Mouse (Mus musculus) heart, embryonic 11.5 days (tissue): ENCODE results near the gene Rsu1. TPM values are rescaled to one million over a fixed set of nuclear protein-coding genes. Genes with fewer than 3 reads are reported as not detected.

Experiments
- ATAC-seq: fragments of 200-750 bp; cut with Nextera tagmentation; replicated peaks from 2 replicates; pipeline ENCODE4 v1.8.0; 2017; ENCODE audit warnings: moderate library complexity; ENCODE audit not compliant: insufficient number of reproducible peaks, low FRiP score, low TSS enrichment
- H3K27ac ChIP-seq: fragments of 300-500 bp; sonication (generic); 2 replicates; pipeline ENCODE4 v1.5.1; 2014; ENCODE audit warnings: mild to moderate bottlenecking, low read depth, low read length
- H3K27me3 ChIP-seq: fragments of 300-500 bp; sonication (generic); 2 replicates; pipeline ENCODE4 v1.6.1; 2014; ENCODE audit warnings: mild to moderate bottlenecking, low read length, mixed read lengths; ENCODE audit not compliant: control insufficient read depth, insufficient read depth
- H3K36me3 ChIP-seq: fragments of 300-500 bp; sonication (generic); 2 replicates; pipeline ENCODE4 v1.6.1; 2014; ENCODE audit warnings: mild to moderate bottlenecking, low read length, moderate library complexity, mixed read lengths; ENCODE audit not compliant: control insufficient read depth, insufficient read depth
- H3K4me1 ChIP-seq: fragments of 300-500 bp; sonication (generic); 2 replicates; pipeline ENCODE4 v1.6.1; 2014; ENCODE audit warnings: low read length; ENCODE audit not compliant: control insufficient read depth, insufficient read depth
- H3K4me2 ChIP-seq: fragments of 300-500 bp; sonication (generic); 2 replicates; pipeline ENCODE4 v1.6.1; 2014; ENCODE audit warnings: mild to moderate bottlenecking, moderate library complexity
- H3K4me3 ChIP-seq: fragments of 300-500 bp; sonication (generic); 2 replicates; pipeline ENCODE4 v1.5.1; 2014; ENCODE audit warnings: low read depth, low read length
- H3K9ac ChIP-seq: fragments of 300-500 bp; sonication (generic); 2 replicates; pipeline ENCODE4 v1.6.1; 2014; ENCODE audit warnings: mild to moderate bottlenecking, low read depth, low read length, moderate library complexity
- H3K9me3 ChIP-seq: fragments of 300-500 bp; sonication (generic); replicated peaks from 2 replicates; pipeline ENCODE4 v1.6.1; 2016; ENCODE audit warnings: low read length; ENCODE audit not compliant: control insufficient read depth
- WGBS: fragments of 180-500 bp; shearing (Covaris S2); extraction: QIAGEN DNeasy Blood & Tissue Kit; methylation state at CpG from one replicate; pipeline ENCODE4 v1.1.7; 2014; ENCODE audit not compliant: insufficient replicate concordance; 5-methylcytosine and 5-hydroxymethylcytosine counted together
- polyA plus RNA-seq: library from polyadenylated mRNA; unstranded; fragments of >200 nt; fragmentation: Nextera tagmentation; extraction: Ambion mirVana; gene quantifications from 2 replicates; pipeline ENCODE4 v1.2.1, GENCODE M21; 2014

The Rsu1 gene
- polyA plus RNA-seq, 1 experiment from 2014 or later, result 147 TPM

- H3K4me2 ChIP-seq, result no peak overlapping the region
- H3K36me3 ChIP-seq, result no peaks in the 10 kb centered on the region
- no peaks in the 10 kb centered on the region for H3K9me3 ChIP-seq
- H3K4me3 ChIP-seq, result no peak overlapping the region
- H3K4me1 ChIP-seq, result peaks cover 17% of the 10 kb centered on the region
- no peaks in the 10 kb centered on the region for H3K27me3 ChIP-seq
- WGBS, result 88% methylated on average over 10 of the region's 10 CpGs
- no peak for ATAC-seq
- no peak overlapping the region for H3K9ac ChIP-seq
- H3K27ac ChIP-seq, result no peak overlapping the region
These were observed 36.4 kb downstream of the Rsu1 start for GRCm38 (mm10) chr2:13234796-13235195.

- 44% methylated on average over 7 of the region's 7 CpGs for WGBS
- no peak overlapping the region for H3K4me2 ChIP-seq
- H3K27me3 ChIP-seq, result no peaks in the 10 kb centered on the region
- no peak overlapping the region for H3K4me3 ChIP-seq
- no peaks in the 10 kb centered on the region for H3K9me3 ChIP-seq
- no peak overlapping the region for H3K9ac ChIP-seq
- ATAC-seq, result no peak
- no peak overlapping the region for H3K27ac ChIP-seq
- peaks cover 17% of the 10 kb centered on the region for H3K4me1 ChIP-seq
- H3K36me3 ChIP-seq, result no peaks in the 10 kb centered on the region
These were observed 37.3 kb downstream of the Rsu1 start for GRCm38 (mm10) chr2:13233902-13234301.

- no peak overlapping the region for H3K27ac ChIP-seq
- H3K9ac ChIP-seq, result no peak overlapping the region
- ATAC-seq, result no peak
- peaks cover 17% of the 10 kb centered on the region for H3K4me1 ChIP-seq
- H3K4me3 ChIP-seq, result no peak overlapping the region
- no peak overlapping the region for H3K4me2 ChIP-seq
- no peaks in the 10 kb centered on the region for H3K36me3 ChIP-seq
- 73% methylated on average over 12 of the region's 12 CpGs for WGBS
- no peaks in the 10 kb centered on the region for H3K27me3 ChIP-seq
- no peaks in the 10 kb centered on the region for H3K9me3 ChIP-seq
These were observed 37.9 kb downstream of the Rsu1 start for GRCm38 (mm10) chr2:13233254-13233835.

- H3K9me3 ChIP-seq, result no peaks in the 10 kb centered on the region
- no peak overlapping the region for H3K9ac ChIP-seq
- no peaks in the 10 kb centered on the region for H3K36me3 ChIP-seq
- no peak for ATAC-seq
- H3K4me3 ChIP-seq, result no peak overlapping the region
- peaks cover 17% of the 10 kb centered on the region for H3K4me1 ChIP-seq
- no peaks in the 10 kb centered on the region for H3K27me3 ChIP-seq
- no peak overlapping the region for H3K4me2 ChIP-seq
- H3K27ac ChIP-seq, result no peak overlapping the region
- WGBS, result 88% methylated on average over 6 of the region's 6 CpGs
These were observed 38.9 kb downstream of the Rsu1 start for GRCm38 (mm10) chr2:13232305-13232704.

GRCm38 (mm10) chr2:13229686-13230085, 41.5 kb downstream of the Rsu1 start:
- peaks cover 10% of the 10 kb centered on the region for H3K4me1 ChIP-seq
- no peak for ATAC-seq
- no peak overlapping the region for H3K4me3 ChIP-seq
- WGBS, result 91% methylated on average over 3 of the region's 3 CpGs
- no peak overlapping the region for H3K9ac ChIP-seq
- H3K4me2 ChIP-seq, result no peak overlapping the region
- no peaks in the 10 kb centered on the region for H3K27me3 ChIP-seq
- no peaks in the 10 kb centered on the region for H3K9me3 ChIP-seq
- no peaks in the 10 kb centered on the region for H3K36me3 ChIP-seq
- H3K27ac ChIP-seq, result no peak overlapping the region

- no peak overlapping the region for H3K27ac ChIP-seq
- no peak overlapping the region for H3K4me2 ChIP-seq
- WGBS, result 54% methylated on average over 4 of the region's 4 CpGs
- peaks cover 4% of the 10 kb centered on the region for H3K4me1 ChIP-seq
- H3K9ac ChIP-seq, result no peak overlapping the region
- H3K36me3 ChIP-seq, result no peaks in the 10 kb centered on the region
- no peaks in the 10 kb centered on the region for H3K9me3 ChIP-seq
- ATAC-seq, result no peak
- H3K4me3 ChIP-seq, result no peak overlapping the region
- no peaks in the 10 kb centered on the region for H3K27me3 ChIP-seq
These were observed 45.2 kb downstream of the Rsu1 start for GRCm38 (mm10) chr2:13226031-13226430.

- no peak overlapping the region for H3K4me3 ChIP-seq
- no peak for ATAC-seq
- 61% methylated on average over 3 of the region's 3 CpGs for WGBS
- no peak overlapping the region for H3K4me2 ChIP-seq
- H3K27ac ChIP-seq, result no peak overlapping the region
- H3K27me3 ChIP-seq, result no peaks in the 10 kb centered on the region
- no peaks in the 10 kb centered on the region for H3K9me3 ChIP-seq
- H3K9ac ChIP-seq, result no peak overlapping the region
- H3K4me1 ChIP-seq, result peaks cover 4% of the 10 kb centered on the region
- no peaks in the 10 kb centered on the region for H3K36me3 ChIP-seq
These were observed 46.7 kb downstream of the Rsu1 start for GRCm38 (mm10) chr2:13224546-13224945.

- Histone ChIP-seq H3K9ac (no peak overlapping the region), H3K36me3 (no peaks in the 10 kb centered on the region), H3K27ac (no peak overlapping the region), H3K9me3 (no peaks in the 10 kb centered on the region), H3K27me3 (no peaks in the 10 kb centered on the region), H3K4me3 (no peak overlapping the region), H3K4me2 (no peak overlapping the region), H3K4me1 (peaks cover 4% of the 10 kb centered on the region)
- 73% methylated on average over 4 of the region's 4 CpGs for WGBS
- ATAC-seq, result no peak
These were observed 47.8 kb downstream of the Rsu1 start for GRCm38 (mm10) chr2:13223451-13223850.

GRCm38 (mm10) chr2:13220141-13220540, 51.1 kb downstream of the Rsu1 start:
- Histone ChIP-seq H3K4me1 (no peaks in the 10 kb centered on the region), H3K27me3 (no peaks in the 10 kb centered on the region)
- WGBS, result 65% methylated on average over 2 of the region's 2 CpGs

More at GRCm38 (mm10) chr2:13220141-13220540, 51.1 kb downstream of the Rsu1 start:
- H3K27ac ChIP-seq, result no peak overlapping the region
- no peak for ATAC-seq
- H3K4me3 ChIP-seq, result no peak overlapping the region
- H3K36me3 ChIP-seq, result 0 out of 2 replicates have a peak, but pooled peaks cover 2% of the 10 kb centered on the region
- H3K4me2 ChIP-seq, result no peak overlapping the region
- no peak overlapping the region for H3K9ac ChIP-seq
- no peaks in the 10 kb centered on the region for H3K9me3 ChIP-seq
